Mouse (Mus musculus) adipocyte (in vitro differentiated cells): ENCODE results near the gene Dhrs7.
A peak's percentile ranks its signal among the peaks of the same experiment; 100 is the strongest.

Experiments used
- DNase-seq: peaks from one replicate; pipeline ENCODE4 v3.0.0-alpha.2; 2016; ENCODE audit warnings: low spot score

The Dhrs7 gene

GRCm38 (mm10) chr12:72655775-72656174 lies 8.9 kb downstream of the Dhrs7 start:
- no peak for DNase-seq

- DNase-seq = peak; percentile 75
Measured at GRCm38 (mm10) chr12:72654698-72655097, 10.0 kb downstream of the Dhrs7 start.

DNA sequence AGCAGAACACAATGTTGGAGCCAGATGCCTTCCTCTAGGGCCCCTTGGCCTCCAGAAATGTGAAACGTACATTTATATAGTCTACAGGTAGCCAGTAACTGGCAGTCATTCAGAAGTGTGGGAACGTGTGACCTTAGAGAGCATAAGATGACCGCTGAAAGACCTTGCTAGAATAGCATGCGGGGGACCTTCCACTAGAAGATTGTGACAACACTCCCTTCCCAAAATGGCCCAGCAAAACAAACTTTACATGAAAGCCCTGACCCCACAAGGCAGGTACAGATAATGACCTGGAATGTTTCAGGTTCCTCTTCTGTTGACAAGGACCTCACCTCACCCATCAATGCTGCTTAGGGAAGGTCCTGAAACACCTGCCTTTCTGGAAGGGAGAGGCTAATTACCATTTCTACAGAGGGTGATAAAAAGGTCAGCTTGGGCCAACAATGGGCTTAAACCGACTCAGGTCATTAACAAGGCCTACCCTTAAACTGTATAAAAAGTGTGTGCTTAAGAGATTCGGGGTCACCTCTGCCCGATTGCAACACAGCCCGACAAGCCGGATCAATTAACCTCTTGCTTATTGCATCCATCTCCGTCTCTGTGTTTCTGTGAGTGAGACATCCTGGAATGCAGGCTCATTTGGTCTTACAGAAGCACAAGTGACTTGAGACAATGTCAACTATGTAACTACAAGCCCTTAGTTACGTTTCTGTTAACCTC lies 14.9 kb downstream of the Dhrs7 start, which contains the start of gene Gm4756:
Gene Gm4756 (minus strand): TSS at position 51 of the 720 bp plus-strand sequence.
- DNase-seq = no peak

DNA sequence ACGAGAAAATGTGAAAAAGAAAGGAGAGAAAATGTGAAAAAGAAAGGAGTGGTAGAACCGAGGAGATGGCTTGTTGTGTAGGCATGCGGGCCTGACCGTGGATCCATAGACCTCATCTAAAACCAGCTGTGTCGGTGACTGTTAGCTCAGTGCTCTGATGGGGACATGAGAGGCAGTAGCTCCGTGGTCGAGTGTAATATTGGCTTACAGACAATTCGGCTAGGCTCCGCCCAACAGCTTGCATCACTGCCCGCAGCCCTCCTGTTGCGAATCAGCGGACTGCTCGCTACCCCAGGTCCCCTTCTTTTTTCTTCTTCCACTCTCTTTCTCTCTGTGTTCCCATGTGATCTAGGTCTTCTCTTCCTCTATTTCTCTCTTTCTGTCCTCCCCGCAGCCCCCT lies 15.8 kb downstream of the Dhrs7 start:
- DNase-seq = no peak

GRCm38 (mm10) chr12:72638025-72638424 lies 26.7 kb downstream of the Dhrs7 start:
- no peak for DNase-seq

DNA sequence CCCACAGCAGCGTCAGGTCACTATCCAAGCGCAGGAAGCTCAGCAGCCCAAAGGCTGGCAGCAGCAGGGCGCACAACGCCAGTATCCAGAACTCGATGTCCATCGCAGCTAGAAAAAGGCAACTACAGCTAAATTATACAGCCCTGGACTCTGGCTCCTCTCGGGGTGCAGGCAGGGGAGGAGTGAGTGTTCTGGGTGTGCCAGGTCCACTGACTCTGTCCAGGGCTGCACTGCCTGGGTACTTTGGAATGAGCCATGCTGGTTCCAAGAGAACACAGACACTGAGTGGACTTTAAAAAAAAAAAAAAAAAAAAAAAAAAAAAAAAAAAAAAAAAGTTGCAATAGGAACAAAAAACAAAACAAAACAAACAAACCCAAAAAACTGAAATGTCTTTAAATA lies 36.0 kb downstream of the Dhrs7 start:
- DNase-seq = no peak

- no peak for DNase-seq
Measured at GRCm38 (mm10) chr12:72622853-72623496, 41.7 kb downstream of the Dhrs7 start.

- DNase-seq = no peak
Measured at GRCm38 (mm10) chr12:72621441-72621840, 43.3 kb downstream of the Dhrs7 start.

- no peak for DNase-seq
Measured at GRCm38 (mm10) chr12:72620856-72621255, 43.9 kb downstream of the Dhrs7 start.

- DNase-seq = no peak
Measured at GRCm38 (mm10) chr12:72612053-72612452, 52.7 kb downstream of the Dhrs7 start.
